Mouse (Mus musculus): Measurements from ENCODE around the gene Slc27a2. TPM values are rescaled to one million over a fixed set of nuclear protein-coding genes. Genes with fewer than 3 reads are reported as not detected.
"Not testable (repeated sequence)": the region's sequence is repeated elsewhere in the genome, so short reads cannot be mapped to it uniquely, and the experiment has no call there.

The Slc27a2 gene
- polyA plus RNA-seq, 1 experiment from 2014 or later: 2.6 TPM

- Histone ChIP-seq H3K36me3 (ENCODE audit: control insufficient read depth, insufficient read depth, low read length) (no peaks in the 10 kb centered on the region), H3K4me1 (ENCODE audit: control insufficient read depth, insufficient read depth, low read length) (no peaks in the 10 kb centered on the region), H3K4me3 (ENCODE audit: low read depth, low read length) (no peak overlapping the region), H3K9me3 (ENCODE audit: control insufficient read depth, low read depth, low read length) (no peaks in the 10 kb centered on the region), H3K9ac (replicated peaks; ENCODE audit: low read depth, low read length) (no peak overlapping the region), H3K4me2 (replicated peaks; ENCODE audit: low read depth, low read length) (no peak overlapping the region), H3K27ac (ENCODE audit: low read length) (no peak overlapping the region), H3K27me3 (ENCODE audit: control insufficient read depth, insufficient read depth, low read length) (no peaks in the 10 kb centered on the region)
- ATAC-seq (ENCODE audit: insufficient number of reproducible peaks, insufficient read depth, low FRiP score, low read depth): no peak
- 78% methylated on average over 8 of the region's 8 CpGs for WGBS
Observed at GRCm38 (mm10) chr2:126522056-126522455, 30.2 kb upstream of the Slc27a2 start.

GRCm38 (mm10) chr2:126523101-126523745 lies 29.0 kb upstream of the Slc27a2 start:
- not testable (repeated sequence) for H3K36me3 ChIP-seq (ENCODE audit: control insufficient read depth, insufficient read depth, low read length); H3K4me2 ChIP-seq (replicated peaks; ENCODE audit: low read depth, low read length); H3K27ac ChIP-seq (ENCODE audit: low read length); ATAC-seq (ENCODE audit: insufficient number of reproducible peaks, insufficient read depth, low FRiP score, low read depth); H3K27me3 ChIP-seq (ENCODE audit: control insufficient read depth, insufficient read depth, low read length); H3K4me3 ChIP-seq (ENCODE audit: low read depth, low read length); H3K9me3 ChIP-seq (ENCODE audit: control insufficient read depth, low read depth, low read length); H3K9ac ChIP-seq (replicated peaks; ENCODE audit: low read depth, low read length); H3K4me1 ChIP-seq (ENCODE audit: control insufficient read depth, insufficient read depth, low read length)
- WGBS: 52% methylated on average over 5 of the region's 5 CpGs

GRCm38 (mm10) chr2:126524271-126524670 lies 27.9 kb upstream of the Slc27a2 start:
- Histone ChIP-seq H3K27ac (ENCODE audit: low read length) (no peak overlapping the region), H3K9ac (replicated peaks; ENCODE audit: low read depth, low read length) (no peak overlapping the region), H3K4me2 (replicated peaks; ENCODE audit: low read depth, low read length) (no peak overlapping the region), H3K9me3 (ENCODE audit: control insufficient read depth, low read depth, low read length) (no peaks in the 10 kb centered on the region), H3K4me3 (ENCODE audit: low read depth, low read length) (no peak overlapping the region), H3K4me1 (ENCODE audit: control insufficient read depth, insufficient read depth, low read length) (no peaks in the 10 kb centered on the region), H3K36me3 (ENCODE audit: control insufficient read depth, insufficient read depth, low read length) (no peaks in the 10 kb centered on the region), H3K27me3 (ENCODE audit: control insufficient read depth, insufficient read depth, low read length) (no peaks in the 10 kb centered on the region)
- no peak for ATAC-seq (ENCODE audit: insufficient number of reproducible peaks, insufficient read depth, low FRiP score, low read depth)
- 94% methylated on average over 2 of the region's 2 CpGs for WGBS

- no peaks in the 10 kb centered on the region for H3K36me3 ChIP-seq (ENCODE audit: control insufficient read depth, insufficient read depth, low read length)
- H3K4me1 ChIP-seq (ENCODE audit: control insufficient read depth, insufficient read depth, low read length): no peaks in the 10 kb centered on the region
- ATAC-seq (ENCODE audit: insufficient number of reproducible peaks, insufficient read depth, low FRiP score, low read depth): no peak
- no peaks in the 10 kb centered on the region for H3K27me3 ChIP-seq (ENCODE audit: control insufficient read depth, insufficient read depth, low read length)
- H3K4me2 ChIP-seq (replicated peaks; ENCODE audit: low read depth, low read length): no peak overlapping the region
- 88% methylated on average over 8 of the region's 8 CpGs for WGBS
- H3K4me3 ChIP-seq (ENCODE audit: low read depth, low read length): no peak overlapping the region
- H3K9ac ChIP-seq (replicated peaks; ENCODE audit: low read depth, low read length): no peak overlapping the region
- no peak overlapping the region for H3K27ac ChIP-seq (ENCODE audit: low read length)
- no peaks in the 10 kb centered on the region for H3K9me3 ChIP-seq (ENCODE audit: control insufficient read depth, low read depth, low read length)
Observed at GRCm38 (mm10) chr2:126527461-126527860, 24.7 kb upstream of the Slc27a2 start.

- no peak overlapping the region for H3K4me3 ChIP-seq (ENCODE audit: low read depth, low read length)
- no peak overlapping the region for H3K4me2 ChIP-seq (replicated peaks; ENCODE audit: low read depth, low read length)
- no peak for ATAC-seq (ENCODE audit: insufficient number of reproducible peaks, insufficient read depth, low FRiP score, low read depth)
- H3K9ac ChIP-seq (replicated peaks; ENCODE audit: low read depth, low read length): no peak overlapping the region
- 77% methylated on average over 3 of the region's 3 CpGs for WGBS
- no peak overlapping the region for H3K27ac ChIP-seq (ENCODE audit: low read length)
- no peaks in the 10 kb centered on the region for H3K27me3 ChIP-seq (ENCODE audit: control insufficient read depth, insufficient read depth, low read length)
- no peaks in the 10 kb centered on the region for H3K9me3 ChIP-seq (ENCODE audit: control insufficient read depth, low read depth, low read length)
- H3K4me1 ChIP-seq (ENCODE audit: control insufficient read depth, insufficient read depth, low read length): no peaks in the 10 kb centered on the region
- no peaks in the 10 kb centered on the region for H3K36me3 ChIP-seq (ENCODE audit: control insufficient read depth, insufficient read depth, low read length)
Observed at GRCm38 (mm10) chr2:126530581-126530980, 21.6 kb upstream of the Slc27a2 start.

GRCm38 (mm10) chr2:126537654-126538053 lies 14.6 kb upstream of the Slc27a2 start:
- H3K9ac ChIP-seq (replicated peaks; ENCODE audit: low read depth, low read length): no peak overlapping the region
- no peak overlapping the region for H3K4me3 ChIP-seq (ENCODE audit: low read depth, low read length)
- H3K4me1 ChIP-seq (ENCODE audit: control insufficient read depth, insufficient read depth, low read length): no peaks in the 10 kb centered on the region
- H3K27me3 ChIP-seq (ENCODE audit: control insufficient read depth, insufficient read depth, low read length): no peaks in the 10 kb centered on the region
- ATAC-seq (ENCODE audit: insufficient number of reproducible peaks, insufficient read depth, low FRiP score, low read depth): no peak
- H3K36me3 ChIP-seq (ENCODE audit: control insufficient read depth, insufficient read depth, low read length): no peaks in the 10 kb centered on the region
- H3K4me2 ChIP-seq (replicated peaks; ENCODE audit: low read depth, low read length): no peak overlapping the region
- no peaks in the 10 kb centered on the region for H3K9me3 ChIP-seq (ENCODE audit: control insufficient read depth, low read depth, low read length)
- H3K27ac ChIP-seq (ENCODE audit: low read length): no peak overlapping the region

GRCm38 (mm10) chr2:126540390-126540925 lies 11.7 kb upstream of the Slc27a2 start:
- Histone ChIP-seq H3K27me3 (ENCODE audit: control insufficient read depth, insufficient read depth, low read length) (no peaks in the 10 kb centered on the region), H3K36me3 (ENCODE audit: control insufficient read depth, insufficient read depth, low read length) (no peaks in the 10 kb centered on the region), H3K4me2 (replicated peaks; ENCODE audit: low read depth, low read length) (no peak overlapping the region), H3K4me1 (ENCODE audit: control insufficient read depth, insufficient read depth, low read length) (no peaks in the 10 kb centered on the region), H3K9ac (replicated peaks; ENCODE audit: low read depth, low read length) (no peak overlapping the region), H3K27ac (ENCODE audit: low read length) (no peak overlapping the region), H3K9me3 (ENCODE audit: control insufficient read depth, low read depth, low read length) (no peaks in the 10 kb centered on the region), H3K4me3 (ENCODE audit: low read depth, low read length) (no peak overlapping the region)
- ATAC-seq (ENCODE audit: insufficient number of reproducible peaks, insufficient read depth, low FRiP score, low read depth): no peak
- 78% methylated on average over 6 of the region's 6 CpGs for WGBS

- no peak for ATAC-seq (ENCODE audit: insufficient number of reproducible peaks, insufficient read depth, low FRiP score, low read depth)
- WGBS: 87% methylated on average over 5 of the region's 5 CpGs
- no peak overlapping the region for H3K4me2 ChIP-seq (replicated peaks; ENCODE audit: low read depth, low read length)
- H3K9me3 ChIP-seq (ENCODE audit: control insufficient read depth, low read depth, low read length): no peaks in the 10 kb centered on the region
- no peak overlapping the region for H3K9ac ChIP-seq (replicated peaks; ENCODE audit: low read depth, low read length)
- no peaks in the 10 kb centered on the region for H3K27me3 ChIP-seq (ENCODE audit: control insufficient read depth, insufficient read depth, low read length)
- H3K36me3 ChIP-seq (ENCODE audit: control insufficient read depth, insufficient read depth, low read length): no peaks in the 10 kb centered on the region
- H3K4me1 ChIP-seq (ENCODE audit: control insufficient read depth, insufficient read depth, low read length): no peaks in the 10 kb centered on the region
- no peak overlapping the region for H3K27ac ChIP-seq (ENCODE audit: low read length)
- H3K4me3 ChIP-seq (ENCODE audit: low read depth, low read length): no peak overlapping the region
Observed at GRCm38 (mm10) chr2:126542211-126542610, 10.0 kb upstream of the Slc27a2 start.

- WGBS: 63% methylated on average over 5 of the region's 5 CpGs
Observed at GRCm38 (mm10) chr2:126545297-126545696, 6.9 kb upstream of the Slc27a2 start.

More at GRCm38 (mm10) chr2:126545297-126545696, 6.9 kb upstream of the Slc27a2 start:
- Histone ChIP-seq H3K9ac (replicated peaks; ENCODE audit: low read depth, low read length) (no peak overlapping the region), H3K27me3 (ENCODE audit: control insufficient read depth, insufficient read depth, low read length) (no peaks in the 10 kb centered on the region), H3K27ac (ENCODE audit: low read length) (no peak overlapping the region), H3K4me1 (ENCODE audit: control insufficient read depth, insufficient read depth, low read length) (no peaks in the 10 kb centered on the region), H3K4me3 (ENCODE audit: low read depth, low read length) (no peak overlapping the region), H3K4me2 (replicated peaks; ENCODE audit: low read depth, low read length) (no peak overlapping the region), H3K36me3 (ENCODE audit: control insufficient read depth, insufficient read depth, low read length) (no peaks in the 10 kb centered on the region), H3K9me3 (ENCODE audit: control insufficient read depth, low read depth, low read length) (no peaks in the 10 kb centered on the region)
- no peak for ATAC-seq (ENCODE audit: insufficient number of reproducible peaks, insufficient read depth, low FRiP score, low read depth)

All from stomach, embryonic 14.5 days (tissue).